Comparison of ENCODE assay signal across 12 mouse cellular contexts in the genomic region with DNA sequence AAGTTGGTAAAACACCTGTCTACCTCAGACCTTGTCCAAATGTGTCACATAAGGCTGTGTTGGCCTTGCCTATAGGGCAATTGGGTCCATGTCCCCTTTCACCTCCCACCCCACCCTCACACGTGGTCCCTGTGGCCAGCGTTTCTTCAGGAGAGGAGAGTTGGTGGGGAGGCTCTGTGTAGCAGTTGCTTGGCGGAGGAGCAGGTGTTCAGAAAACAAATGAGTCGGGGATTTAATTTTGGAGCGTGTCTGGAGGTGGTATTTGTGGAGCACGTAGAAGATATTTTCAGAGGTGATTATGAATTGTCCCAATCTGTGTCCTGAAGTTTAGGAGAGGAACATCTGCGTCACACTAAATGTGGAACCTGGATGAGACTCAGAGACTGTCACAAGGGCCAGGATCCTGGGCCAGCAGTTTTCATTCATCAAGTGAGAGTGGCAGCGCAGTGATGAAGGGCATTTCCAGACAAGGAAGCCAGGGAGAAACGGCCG. TPM values are rescaled to one million over a fixed set of nuclear protein-coding genes. Genes with fewer than 3 reads are reported as not detected.
DNase-seq lines count a peak whose midpoint lies in the region; ATAC-seq and TF ChIP-seq lines count a peak whose summit lies in the region.
"Had no signal": no experiment of that assay in that cellular context is flagged by ENCODE, and none has a peak within 500 bp of the region (broad histone marks: within the 10 kb centered on the region; RNA-seq: fewer than 3 reads in every experiment).

No protein-coding gene starts in this region.

- no peaks in the 10 kb centered on the region for H3K27me3 ChIP-seq in midbrain, embryonic 13.5 days
- H3K27me3 ChIP-seq in midbrain, embryonic 10.5 days (ENCODE audit: low read depth, poor library complexity, severe bottlenecking) = no peaks in the 10 kb centered on the region
- H3K27me3 ChIP-seq in heart, embryonic 12.5 days (replicated peaks) = no peaks in the 10 kb centered on the region
- H3K27me3 ChIP-seq: hindbrain, embryonic 12.5 days had no signal

- 0 out of 2 replicates have a peak, but pooled peaks have one; percentile 27 for ATAC-seq in midbrain, embryonic 13.5 days
- ATAC-seq in heart, embryonic 12.5 days (ENCODE audit: insufficient number of reproducible peaks, low FRiP score) = no peak

- peak overlapping the region; percentile 73 for H3K27ac ChIP-seq in gastrocnemius, adult 2 months
- no peak overlapping the region for H3K27ac ChIP-seq in midbrain, embryonic 13.5 days
- no peak overlapping the region for H3K27ac ChIP-seq in midbrain, embryonic 10.5 days (replicated peaks)
- H3K27ac ChIP-seq in heart, embryonic 12.5 days (ENCODE audit: poor library complexity, severe bottlenecking) = no peak overlapping the region
- H3K27ac ChIP-seq: hindbrain, embryonic 12.5 days; kidney, postnatal 0 days had no signal

- peaks cover 6% of the 10 kb centered on the region; the same call in 1 of the 2 replicates for H3K4me1 ChIP-seq in midbrain, embryonic 13.5 days (replicated peaks)
- H3K4me1 ChIP-seq in midbrain, embryonic 10.5 days = peaks cover 10% of the 10 kb centered on the region
- H3K4me1 ChIP-seq in heart, embryonic 12.5 days (replicated peaks) = peaks cover 28% of the 10 kb centered on the region

- 79% methylated on average over 10 of the region's 10 CpGs for WGBS in midbrain, embryonic 13.5 days
- 91% methylated on average over 10 of the region's 10 CpGs for WGBS in midbrain, embryonic 10.5 days
- 69% methylated on average over 10 of the region's 10 CpGs for WGBS in heart, embryonic 12.5 days

- DNase-seq in gastrocnemius, adult 2 months = peak; percentile 75
- no peak for DNase-seq in gastrocnemius, postnatal 4 days (ENCODE audit: low spot score in 2 of 2)
- DNase-seq in midbrain, embryonic 10.5 days (ENCODE audit: low spot score) = no peak
- peak; percentile 43 to 51 for DNase-seq in right cerebral cortex, postnatal 36 days (ENCODE audit: low spot score in 2 of 2)
- DNase-seq in urinary bladder, postnatal 25 days (ENCODE audit: low spot score) = no peak
- DNase-seq in ovary, adult 18-20 months (ENCODE audit: low spot score) = no peak
- DNase-seq: adrenal gland, adult 2 months; lung, adult 2 months had no signal

- no peak for TF ChIP-seq CTCF in gastrocnemius, adult 2 months (IDR thresholded peaks at IDR 0.05)

- H3K9me3 ChIP-seq in midbrain, embryonic 13.5 days = no peaks in the 10 kb centered on the region
- H3K9me3 ChIP-seq in midbrain, embryonic 10.5 days (replicated peaks) = no peaks in the 10 kb centered on the region
- H3K9me3 ChIP-seq in heart, embryonic 12.5 days (replicated peaks) = 0 out of 2 replicates have a peak, but pooled peaks cover 2% of the 10 kb centered on the region
- H3K9me3 ChIP-seq: hindbrain, embryonic 12.5 days had no signal

- no peaks in the 10 kb centered on the region for H3K36me3 ChIP-seq in midbrain, embryonic 13.5 days
- no peaks in the 10 kb centered on the region for H3K36me3 ChIP-seq in midbrain, embryonic 10.5 days
- H3K36me3 ChIP-seq in heart, embryonic 12.5 days = no peaks in the 10 kb centered on the region
- H3K36me3 ChIP-seq: hindbrain, embryonic 12.5 days had no signal

- peak overlapping the region; percentile 24; the same call in 1 of the 2 replicates for H3K4me3 ChIP-seq in gastrocnemius, adult 2 months
- no peak overlapping the region for H3K4me3 ChIP-seq in midbrain, embryonic 13.5 days (replicated peaks)
- H3K4me3 ChIP-seq in midbrain, embryonic 10.5 days = no peak overlapping the region
- H3K4me3 ChIP-seq in heart, embryonic 12.5 days = no peak overlapping the region
- H3K4me3 ChIP-seq: hindbrain, embryonic 12.5 days had no signal

- intact Hi-C loops in gastrocnemius, adult 2 months (cut with DNase I) = loop anchor here (5.0 kb wide), 1 partner anchor 41 kb away; the partner anchor contains the start of gene Phlda1

- no peak overlapping the region for H3K9ac ChIP-seq in midbrain, embryonic 13.5 days (replicated peaks)
- H3K9ac ChIP-seq in heart, embryonic 12.5 days = peak overlapping the region; percentile 30; the same call in 1 of the 2 replicates
- H3K9ac ChIP-seq: hindbrain, embryonic 12.5 days had no signal

- H3K4me2 ChIP-seq in midbrain, embryonic 13.5 days (replicated peaks) = no peak overlapping the region
- no peak overlapping the region for H3K4me2 ChIP-seq in heart, embryonic 12.5 days
- H3K4me2 ChIP-seq: hindbrain, embryonic 12.5 days had no signal

RNA-seq across cellular contexts. Expression of gene Phlda1, which starts 41.8 kb away (rescaled TPM):
- total RNA-seq in gastrocnemius, adult 2 months (2021) = 1 to 10 TPM; 4.2 to 4.9 TPM
- 10 to 100 TPM; 13.5 to 13.6 TPM for total RNA-seq in gastrocnemius, postnatal 4 days (2021)
- polyA plus RNA-seq in midbrain, embryonic 13.5 days (2015; fragmentation: Nextera tagmentation; extraction: Ambion mirVana) = 31.3 and 32.4 TPM in 2 replicates
- polyA plus RNA-seq in midbrain, embryonic 10.5 days (2016; fragmentation: Nextera tagmentation; extraction: Ambion mirVana) = 15.1 and 17.3 TPM in 2 replicates
- 19.8 and 24.6 TPM in 2 replicates for polyA plus RNA-seq in heart, embryonic 12.5 days (2016; fragmentation: Nextera tagmentation; extraction: Ambion mirVana)

Comparison
In these comparisons a context has a peak if more than half of its experiments do, and no peak if none do; other contexts are left out.
1. DNase-seq: peak in gastrocnemius, adult 2 months (single experiment) and right cerebral cortex, postnatal 36 days (2 of 2); none in gastrocnemius, postnatal 4 days (0 of 2), midbrain, embryonic 10.5 days (single experiment), urinary bladder, postnatal 25 days (single experiment) and ovary, adult 18-20 months (single experiment).